ENCODE assay signal across 9 mouse cellular contexts in the genomic region with DNA sequence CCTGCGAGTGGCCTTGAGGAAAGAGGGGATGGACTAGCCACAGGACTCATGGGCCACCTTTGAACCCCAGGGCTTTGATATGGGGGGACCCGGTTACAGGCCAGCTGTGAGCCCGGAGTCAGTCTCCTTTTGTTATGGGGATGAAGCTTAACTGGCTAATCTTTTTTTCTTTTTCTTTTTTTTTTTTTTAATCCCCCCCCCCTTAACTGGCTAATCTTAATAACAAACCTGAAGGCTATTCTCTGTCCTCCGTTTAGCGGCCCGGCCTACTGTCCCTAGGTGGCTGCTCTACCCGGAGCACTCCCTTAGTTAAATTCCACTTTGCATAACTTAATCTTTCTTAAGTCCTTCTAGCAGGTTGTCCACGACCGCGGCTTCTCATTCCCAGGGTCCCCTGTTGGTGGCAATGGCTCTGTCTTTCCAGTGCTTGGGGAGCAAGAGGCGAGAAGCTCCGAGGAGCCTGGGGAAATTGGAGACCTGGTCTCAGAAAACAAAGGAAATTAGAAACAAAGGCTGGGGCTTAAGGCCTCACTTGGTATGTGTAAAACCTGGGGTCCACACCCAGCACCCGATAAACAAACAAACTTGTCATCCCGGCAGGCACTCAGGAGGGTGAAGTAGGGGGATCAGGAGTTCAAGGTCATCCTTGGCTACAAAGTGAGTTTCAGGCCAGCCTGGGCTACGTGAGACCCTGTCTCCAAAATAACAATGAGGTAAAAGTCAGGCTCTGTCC. TPM values are rescaled to one million over a fixed set of nuclear protein-coding genes. Genes with fewer than 3 reads are reported as not detected.
DNase-seq lines count a peak whose midpoint lies in the region; ATAC-seq and TF ChIP-seq lines count a peak whose summit lies in the region.
"Had no signal": no experiment of that assay in that cellular context is flagged by ENCODE, and none has a peak within 500 bp of the region (broad histone marks: within the 10 kb centered on the region; RNA-seq: fewer than 3 reads in every experiment).

No protein-coding gene starts in this region.

- intact Hi-C loops in left cerebral cortex, postnatal 36 days (cut with DNase I) = loop anchor here (5.0 kb wide), 1 partner anchor 61 kb away; no protein-coding TSS in a partner anchor

- H3K27ac ChIP-seq in forebrain, embryonic 10.5 days = peak overlapping the region; percentile 82
- no peak overlapping the region for H3K27ac ChIP-seq in forebrain, postnatal 0 days (ENCODE audit: low read depth, low read length)
- H3K27ac ChIP-seq in intestine, postnatal 0 days (ENCODE audit: low read depth, low read length) = peak overlapping the region; percentile 95
- H3K27ac ChIP-seq in midbrain, embryonic 15.5 days = peak overlapping the region; percentile 52

- no peak for DNase-seq in forebrain, embryonic 10.5 days (ENCODE audit: extremely low spot score, low spot score)
- DNase-seq in forebrain, postnatal 0 days = no peak
- DNase-seq in left cerebral cortex, postnatal 36 days (ENCODE audit: low spot score in 2 of 2) = no peak
- no peak for DNase-seq in urinary bladder, postnatal 4 days (ENCODE audit: low spot score in 2 of 2)
- DNase-seq: left cerebral cortex, postnatal 4 days had no signal

- no peaks in the 10 kb centered on the region for H3K9me3 ChIP-seq in forebrain, embryonic 10.5 days
- H3K9me3 ChIP-seq in forebrain, postnatal 0 days (ENCODE audit: low read length) = no peaks in the 10 kb centered on the region
- H3K9me3 ChIP-seq in megakaryocyte, embryonic 14.5 days = no peaks in the 10 kb centered on the region
- no peaks in the 10 kb centered on the region for H3K9me3 ChIP-seq in intestine, postnatal 0 days (ENCODE audit: control insufficient read depth)
- H3K9me3 ChIP-seq in midbrain, embryonic 15.5 days = no peaks in the 10 kb centered on the region

- peak overlapping the region; percentile 13; the same call in 1 of the 2 replicates for H3K4me3 ChIP-seq in forebrain, embryonic 10.5 days
- H3K4me3 ChIP-seq in forebrain, postnatal 0 days (ENCODE audit: low read depth, low read length) = no peak overlapping the region
- peak overlapping the region; percentile 78 for H3K4me3 ChIP-seq in megakaryocyte, embryonic 14.5 days (replicated peaks)
- no peak overlapping the region for H3K4me3 ChIP-seq in intestine, postnatal 0 days (ENCODE audit: low read depth, low read length)
- H3K4me3 ChIP-seq in midbrain, embryonic 15.5 days = no peak overlapping the region

- no peak overlapping the region for H3K4me2 ChIP-seq in forebrain, postnatal 0 days (ENCODE audit: low read depth)
- 0 out of 2 replicates have a peak overlapping the region, but pooled peaks have one; percentile 6 for H3K4me2 ChIP-seq in intestine, postnatal 0 days (replicated peaks; ENCODE audit: low read depth)
- no peak overlapping the region for H3K4me2 ChIP-seq in midbrain, embryonic 15.5 days

- peaks cover 10% of the 10 kb centered on the region for H3K36me3 ChIP-seq in forebrain, embryonic 10.5 days (replicated peaks)
- peaks cover 6% of the 10 kb centered on the region; the same call in 1 of the 2 replicates for H3K36me3 ChIP-seq in forebrain, postnatal 0 days (ENCODE audit: insufficient read depth)
- H3K36me3 ChIP-seq in megakaryocyte, embryonic 14.5 days (replicated peaks; ENCODE audit: low read length) = peaks cover 21% of the 10 kb centered on the region
- peaks cover 6% of the 10 kb centered on the region; the same call in 1 of the 2 replicates for H3K36me3 ChIP-seq in intestine, postnatal 0 days (ENCODE audit: control insufficient read depth, insufficient read depth)
- 0 out of 2 replicates have a peak, but pooled peaks cover 3% of the 10 kb centered on the region for H3K36me3 ChIP-seq in midbrain, embryonic 15.5 days (replicated peaks)

- H3K9ac ChIP-seq in forebrain, postnatal 0 days = no peak overlapping the region
- H3K9ac ChIP-seq in intestine, postnatal 0 days (ENCODE audit: low read depth, low read length) = peak overlapping the region; percentile 31
- H3K9ac ChIP-seq in midbrain, embryonic 15.5 days = no peak overlapping the region

- peaks cover 90% of the 10 kb centered on the region for H3K4me1 ChIP-seq in forebrain, embryonic 10.5 days
- H3K4me1 ChIP-seq in forebrain, postnatal 0 days (ENCODE audit: insufficient read depth) = peaks cover 7% of the 10 kb centered on the region; the same call in 1 of the 2 replicates
- H3K4me1 ChIP-seq in megakaryocyte, embryonic 14.5 days = peaks cover 81% of the 10 kb centered on the region
- H3K4me1 ChIP-seq in intestine, postnatal 0 days (replicated peaks; ENCODE audit: control insufficient read depth, insufficient read depth, low read length) = peaks cover 2% of the 10 kb centered on the region; the same call in 1 of the 2 replicates
- H3K4me1 ChIP-seq in midbrain, embryonic 15.5 days = peaks cover 28% of the 10 kb centered on the region

- H3K27me3 ChIP-seq in forebrain, embryonic 10.5 days (ENCODE audit: poor library complexity, severe bottlenecking) = peaks cover 12% of the 10 kb centered on the region; the same call in 1 of the 2 replicates
- no peaks in the 10 kb centered on the region for H3K27me3 ChIP-seq in forebrain, postnatal 0 days (ENCODE audit: insufficient read depth, low read length)
- H3K27me3 ChIP-seq in megakaryocyte, embryonic 14.5 days (replicated peaks) = no peaks in the 10 kb centered on the region
- no peaks in the 10 kb centered on the region for H3K27me3 ChIP-seq in intestine, postnatal 0 days (replicated peaks; ENCODE audit: control insufficient read depth, insufficient read depth, low read length)
- no peaks in the 10 kb centered on the region for H3K27me3 ChIP-seq in midbrain, embryonic 15.5 days (replicated peaks)

- WGBS in forebrain, embryonic 10.5 days = 9% methylated on average over 15 of the region's 15 CpGs
- 20% methylated on average over 15 of the region's 15 CpGs for WGBS in forebrain, postnatal 0 days
- 27% methylated on average over 15 of the region's 15 CpGs for WGBS in intestine, postnatal 0 days
- 10% methylated on average over 15 of the region's 15 CpGs for WGBS in midbrain, embryonic 15.5 days

- TF ChIP-seq CTCF in forebrain, postnatal 0 days (IDR thresholded peaks at IDR 0.05; ENCODE audit: low read depth) = no peak
- no peak for TF ChIP-seq CTCF in intestine, postnatal 0 days (IDR thresholded peaks at IDR 0.05; ENCODE audit: low read depth)

- no peak for ATAC-seq in forebrain, postnatal 0 days
- ATAC-seq in megakaryocyte, adult 5-6 weeks (ENCODE audit: poor library complexity, severe bottlenecking) = no peak
- no peak for ATAC-seq in intestine, postnatal 0 days
- ATAC-seq in midbrain, embryonic 15.5 days (replicated peaks) = no peak

RNA-seq across cellular contexts. Expression of a gene that starts 4.1 kb away (rescaled TPM):
- polyA plus RNA-seq in forebrain, embryonic 10.5 days (2016; fragmentation: Nextera tagmentation; extraction: Ambion mirVana) = 670 and 692 TPM in 2 replicates
- total RNA-seq in forebrain, postnatal 0 days (2014; rRNA removed) = 401 and 478 TPM in 2 replicates
- 644 and 800 TPM in 2 replicates for polyA plus RNA-seq in forebrain, postnatal 0 days (2015; fragmentation: Nextera tagmentation; extraction: Ambion mirVana)
- 3,942 and 9,172 TPM in 2 replicates for polyA plus RNA-seq in megakaryocyte, embryonic 14.5 days (2012; ENCODE audit: insufficient read depth, low replicate concordance)
- total RNA-seq in megakaryocyte, adult 5-6 weeks (2015) = 259 and 303 TPM in 2 replicates
- total RNA-seq in megakaryocyte, adult 5-6 weeks (2017) = 375 and 378 TPM in 2 replicates
- 1,519 and 1,523 TPM in 2 replicates for polyA plus RNA-seq in intestine, postnatal 0 days (2015; fragmentation: Nextera tagmentation; extraction: Ambion mirVana)
- 522 and 546 TPM in 2 replicates for polyA plus RNA-seq in midbrain, embryonic 15.5 days (2015; fragmentation: Nextera tagmentation; extraction: Ambion mirVana)
- 100 to 1,000 TPM; 468 to 559 TPM for total RNA-seq in left cerebral cortex, postnatal 36 days (2021)

RNA-seq across cellular contexts. Expression of a gene that starts 11.5 kb away (rescaled TPM):
- 279 and 286 TPM in 2 replicates for polyA plus RNA-seq in forebrain, embryonic 10.5 days (2016; fragmentation: Nextera tagmentation; extraction: Ambion mirVana)
- total RNA-seq in forebrain, postnatal 0 days (2014; rRNA removed) = 104 and 129 TPM in 2 replicates
- 168 and 184 TPM in 2 replicates for polyA plus RNA-seq in forebrain, postnatal 0 days (2015; fragmentation: Nextera tagmentation; extraction: Ambion mirVana)
- 147 and 260 TPM in 2 replicates for polyA plus RNA-seq in megakaryocyte, embryonic 14.5 days (2012; ENCODE audit: insufficient read depth, low replicate concordance)
- 70.2 and 70.7 TPM in 2 replicates for total RNA-seq in megakaryocyte, adult 5-6 weeks (2015)
- total RNA-seq in megakaryocyte, adult 5-6 weeks (2017) = 58.4 and 69.2 TPM in 2 replicates
- polyA plus RNA-seq in intestine, postnatal 0 days (2015; fragmentation: Nextera tagmentation; extraction: Ambion mirVana) = 90.0 and 98.5 TPM in 2 replicates
- polyA plus RNA-seq in midbrain, embryonic 15.5 days (2015; fragmentation: Nextera tagmentation; extraction: Ambion mirVana) = 132 and 148 TPM in 2 replicates
- 10 to 100 TPM; 69.2 to 83.6 TPM for total RNA-seq in left cerebral cortex, postnatal 36 days (2021)

RNA-seq across cellular contexts. Expression of a gene that starts 34.6 kb away (rescaled TPM):
- 8.0 and 9.1 TPM in 2 replicates for polyA plus RNA-seq in forebrain, embryonic 10.5 days (2016; fragmentation: Nextera tagmentation; extraction: Ambion mirVana)
- total RNA-seq in forebrain, postnatal 0 days (2014; rRNA removed) = 2.3 and 2.4 TPM in 2 replicates
- polyA plus RNA-seq in forebrain, postnatal 0 days (2015; fragmentation: Nextera tagmentation; extraction: Ambion mirVana) = 1.2 and 1.7 TPM in 2 replicates
- 375 and 477 TPM in 2 replicates for polyA plus RNA-seq in megakaryocyte, embryonic 14.5 days (2012; ENCODE audit: insufficient read depth, low replicate concordance)
- total RNA-seq in megakaryocyte, adult 5-6 weeks (2015) = 135 and 140 TPM in 2 replicates
- 235 and 237 TPM in 2 replicates for total RNA-seq in megakaryocyte, adult 5-6 weeks (2017)
- polyA plus RNA-seq in intestine, postnatal 0 days (2015; fragmentation: Nextera tagmentation; extraction: Ambion mirVana) = 1.2 and 1.3 TPM in 2 replicates
- polyA plus RNA-seq in midbrain, embryonic 15.5 days (2015; fragmentation: Nextera tagmentation; extraction: Ambion mirVana) = 1.9 and 2.2 TPM in 2 replicates
- total RNA-seq in left cerebral cortex, postnatal 36 days (2021) = 1 to 10 TPM; 3.3 to 5.3 TPM

RNA-seq across cellular contexts. Expression of a gene that starts 54.3 kb away (rescaled TPM):
- 14.7 and 15.6 TPM in 2 replicates for polyA plus RNA-seq in forebrain, embryonic 10.5 days (2016; fragmentation: Nextera tagmentation; extraction: Ambion mirVana)
- total RNA-seq in forebrain, postnatal 0 days (2014; rRNA removed) = 19.2 and 24.2 TPM in 2 replicates
- 4.6 and 6.8 TPM in 2 replicates for polyA plus RNA-seq in forebrain, postnatal 0 days (2015; fragmentation: Nextera tagmentation; extraction: Ambion mirVana)
- polyA plus RNA-seq in megakaryocyte, embryonic 14.5 days (2012; ENCODE audit: insufficient read depth, low replicate concordance) = 151 and 347 TPM in 2 replicates
- total RNA-seq in megakaryocyte, adult 5-6 weeks (2015) = 32.4 and 33.0 TPM in 2 replicates
- total RNA-seq in megakaryocyte, adult 5-6 weeks (2017) = 41.9 and 46.7 TPM in 2 replicates
- polyA plus RNA-seq in intestine, postnatal 0 days (2015; fragmentation: Nextera tagmentation; extraction: Ambion mirVana) = 9.8 and 11.1 TPM in 2 replicates
- polyA plus RNA-seq in midbrain, embryonic 15.5 days (2015; fragmentation: Nextera tagmentation; extraction: Ambion mirVana) = 13.8 and 16.8 TPM in 2 replicates
- total RNA-seq in left cerebral cortex, postnatal 36 days (2021) = 10 to 100 TPM; 14.5 to 25.5 TPM

RNA-seq across cellular contexts. Expression of a gene that starts 54.8 kb away (rescaled TPM):
- polyA plus RNA-seq in forebrain, embryonic 10.5 days (2016; fragmentation: Nextera tagmentation; extraction: Ambion mirVana) = 2.9 and 3.1 TPM in 2 replicates
- total RNA-seq in forebrain, postnatal 0 days (2014; rRNA removed) = 6.1 and 6.2 TPM in 2 replicates
- polyA plus RNA-seq in forebrain, postnatal 0 days (2015; fragmentation: Nextera tagmentation; extraction: Ambion mirVana) = 1.1 TPM in 2 replicates
- 47.4 and 62.2 TPM in 2 replicates for polyA plus RNA-seq in megakaryocyte, embryonic 14.5 days (2012; ENCODE audit: insufficient read depth, low replicate concordance)
- 32.6 and 34.7 TPM in 2 replicates for total RNA-seq in megakaryocyte, adult 5-6 weeks (2015)
- 33.6 and 37.4 TPM in 2 replicates for total RNA-seq in megakaryocyte, adult 5-6 weeks (2017)
- 2.2 and 2.5 TPM in 2 replicates for polyA plus RNA-seq in intestine, postnatal 0 days (2015; fragmentation: Nextera tagmentation; extraction: Ambion mirVana)
- polyA plus RNA-seq in midbrain, embryonic 15.5 days (2015; fragmentation: Nextera tagmentation; extraction: Ambion mirVana) = 4.4 and 4.8 TPM in 2 replicates
- 10 to 100 TPM; 10.3 to 13.0 TPM for total RNA-seq in left cerebral cortex, postnatal 36 days (2021)

Comparison
In these comparisons a context has a peak if more than half of its experiments do, and no peak if none do; other contexts are left out.
1. H3K4me3 ChIP-seq: peak in forebrain, embryonic 10.5 days (single experiment) and megakaryocyte, embryonic 14.5 days (single experiment); none in forebrain, postnatal 0 days (single experiment), intestine, postnatal 0 days (single experiment) and midbrain, embryonic 15.5 days (single experiment).
2. RNA of a gene that starts 34.6 kb away (polyA plus RNA-seq): 375 to 477 TPM in megakaryocyte, embryonic 14.5 days; 8.0 to 9.1 TPM in forebrain, embryonic 10.5 days, 1.9 to 2.2 TPM in midbrain, embryonic 15.5 days, 1.2 to 1.7 TPM in forebrain, postnatal 0 days and 1.2 to 1.3 TPM in intestine, postnatal 0 days; every median in the first group is over 10 times any median in the second.